Mouse (Mus musculus) embryonic facial prominence, embryonic 12.5 days (tissue): Measurements from ENCODE around the gene Zp3. TPM values are rescaled to one million over a fixed set of nuclear protein-coding genes. Genes with fewer than 3 reads are reported as not detected.
A peak's percentile ranks its signal among the peaks of the same experiment; 100 is the strongest.

ENCODE experiments used
- ATAC-seq: fragments of 200-750 bp; cut with Nextera tagmentation; 2 replicates; pipeline ENCODE4 v1.8.0; 2017; ENCODE audit not compliant: insufficient number of reproducible peaks, insufficient read depth, low FRiP score, low TSS enrichment
- H3K27ac ChIP-seq: fragments of 300-500 bp; sonication (generic); 2 replicates; pipeline ENCODE4 v1.5.1; 2016; ENCODE audit warnings: mild to moderate bottlenecking
- H3K27me3 ChIP-seq: fragments of 300-500 bp; sonication (generic); 2 replicates; pipeline ENCODE4 v1.6.1; 2016; ENCODE audit warnings: mild to moderate bottlenecking, moderate library complexity
- H3K36me3 ChIP-seq: fragments of 300-500 bp; sonication (generic); 2 replicates; pipeline ENCODE4 v1.6.1; 2016; ENCODE audit warnings: mild to moderate bottlenecking
- H3K4me1 ChIP-seq: fragments of 300-500 bp; sonication (generic); 2 replicates; pipeline ENCODE4 v1.6.1; 2016
- H3K4me2 ChIP-seq: fragments of 300-500 bp; sonication (generic); replicated peaks from 2 replicates; pipeline ENCODE4 v1.6.1; 2016; ENCODE audit warnings: mild to moderate bottlenecking, moderate library complexity
- H3K4me3 ChIP-seq: fragments of 300-500 bp; sonication (generic); 2 replicates; pipeline ENCODE4 v1.5.1; 2016; ENCODE audit warnings: mild to moderate bottlenecking
- H3K9ac ChIP-seq: fragments of 300-500 bp; sonication (generic); 2 replicates; pipeline ENCODE4 v1.6.1; 2016; ENCODE audit warnings: mild to moderate bottlenecking, moderate library complexity
- H3K9me3 ChIP-seq: fragments of 300-500 bp; sonication (generic); 2 replicates; pipeline ENCODE4 v1.6.1; 2016; ENCODE audit warnings: mild to moderate bottlenecking, moderate library complexity
- WGBS: fragments of 180-500 bp; shearing (Covaris S2); methylation state at CpG from one replicate; pipeline ENCODE4 v1.1.7; 2016; 5-methylcytosine and 5-hydroxymethylcytosine counted together
- polyA plus RNA-seq: library from polyadenylated mRNA; unstranded; fragments of >200 nt; fragmentation: Nextera tagmentation; extraction: Ambion mirVana; gene quantifications from 2 replicates; pipeline ENCODE4 v1.2.1, GENCODE M21; 2016

The Zp3 gene
- polyA plus RNA-seq, 1 experiment from 2014 or later = 0.12 TPM

DNA sequence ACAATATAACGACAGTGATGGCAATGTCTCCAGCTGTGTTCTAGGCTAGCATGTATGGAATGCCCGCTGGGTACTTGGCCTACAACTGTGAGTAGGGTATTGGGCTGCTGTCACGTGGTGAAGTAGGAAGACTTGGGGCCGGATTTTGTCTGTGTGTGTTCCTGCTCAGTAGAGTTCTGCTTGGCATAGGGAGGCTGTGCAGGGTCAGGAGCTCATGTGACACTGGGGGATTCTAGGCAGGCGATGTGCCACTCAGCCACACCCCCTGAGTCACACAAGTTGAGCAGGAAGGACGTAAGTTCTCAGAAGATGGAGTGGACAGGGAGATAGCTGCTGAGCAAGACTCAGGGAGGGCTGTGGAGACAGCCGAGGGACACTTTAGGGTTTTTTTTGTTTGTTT, 27.8 kb downstream of the Zp3 start:
- Histone ChIP-seq H3K4me1 (peaks cover 8% of the 10 kb centered on the region; the same call in 1 of the 2 replicates), H3K36me3 (peaks cover 31% of the 10 kb centered on the region), H3K4me2 (no peak overlapping the region), H3K9ac (no peak overlapping the region), H3K9me3 (no peaks in the 10 kb centered on the region), H3K4me3 (no peak overlapping the region), H3K27ac (no peak overlapping the region), H3K27me3 (no peaks in the 10 kb centered on the region)
- ATAC-seq = no peak
- WGBS = 79% methylated on average over 7 of the region's 7 CpGs

DNA sequence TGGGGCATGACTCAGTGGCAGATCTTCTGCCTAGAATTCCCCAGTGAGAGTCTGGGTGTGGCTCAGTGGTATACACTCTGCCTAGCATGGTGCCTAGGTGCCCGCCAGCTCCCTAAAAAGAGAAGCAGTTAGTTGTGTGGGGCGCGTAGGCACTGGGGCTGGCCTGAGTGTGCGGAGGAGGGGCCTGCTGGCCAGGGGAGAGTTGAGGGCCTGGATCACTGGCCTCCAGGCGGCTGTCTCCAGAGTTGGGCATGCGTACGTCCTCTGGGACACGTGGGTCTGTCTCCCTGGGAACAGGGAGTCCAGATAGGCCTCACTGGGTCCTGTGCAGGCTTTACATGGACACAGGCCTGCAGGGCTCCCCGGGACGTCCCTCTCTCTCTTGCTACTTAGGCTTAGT, 35.0 kb downstream of the Zp3 start:
- WGBS = 82% methylated on average over 10 of the region's 10 CpGs
- peaks cover 50% of the 10 kb centered on the region for H3K36me3 ChIP-seq
- H3K9me3 ChIP-seq = no peaks in the 10 kb centered on the region
- H3K4me3 ChIP-seq = no peak overlapping the region
- H3K27me3 ChIP-seq = no peaks in the 10 kb centered on the region
- no peak overlapping the region for H3K27ac ChIP-seq
- no peak overlapping the region for H3K9ac ChIP-seq
- peaks cover 10% of the 10 kb centered on the region for H3K4me1 ChIP-seq
- ATAC-seq = no peak
- H3K4me2 ChIP-seq = no peak overlapping the region

DNA sequence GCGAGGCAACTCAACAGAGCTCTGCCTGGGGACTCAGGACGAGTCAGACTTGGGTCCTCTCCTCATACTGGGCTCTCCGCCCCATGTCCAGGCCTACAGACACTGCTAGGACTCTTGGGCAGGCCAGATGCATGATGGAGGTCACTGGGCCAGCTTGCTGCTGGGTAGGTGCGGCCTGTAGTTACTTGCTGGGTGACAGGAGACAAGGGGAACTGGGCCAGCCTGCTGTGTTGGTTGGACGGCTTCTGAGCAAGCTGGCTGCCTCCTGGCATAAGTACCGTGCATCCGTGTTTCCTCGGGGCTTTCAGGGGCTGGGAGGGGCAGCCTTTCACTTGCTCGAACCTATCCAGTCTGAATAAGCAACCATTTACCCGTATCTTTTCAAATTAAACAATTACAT, 35.7 kb downstream of the Zp3 start:
- 0 out of 2 replicates have a peak overlapping the region, but pooled peaks have one; percentile 12 for H3K27ac ChIP-seq
- peaks cover 45% of the 10 kb centered on the region for H3K36me3 ChIP-seq
- no peak overlapping the region for H3K4me3 ChIP-seq
- no peak overlapping the region for H3K4me2 ChIP-seq
- no peaks in the 10 kb centered on the region for H3K9me3 ChIP-seq
- H3K27me3 ChIP-seq = no peaks in the 10 kb centered on the region
- H3K9ac ChIP-seq = no peak overlapping the region
- no peak for ATAC-seq
- H3K4me1 ChIP-seq = peaks cover 10% of the 10 kb centered on the region
- WGBS = 74% methylated on average over 10 of the region's 10 CpGs

DNA sequence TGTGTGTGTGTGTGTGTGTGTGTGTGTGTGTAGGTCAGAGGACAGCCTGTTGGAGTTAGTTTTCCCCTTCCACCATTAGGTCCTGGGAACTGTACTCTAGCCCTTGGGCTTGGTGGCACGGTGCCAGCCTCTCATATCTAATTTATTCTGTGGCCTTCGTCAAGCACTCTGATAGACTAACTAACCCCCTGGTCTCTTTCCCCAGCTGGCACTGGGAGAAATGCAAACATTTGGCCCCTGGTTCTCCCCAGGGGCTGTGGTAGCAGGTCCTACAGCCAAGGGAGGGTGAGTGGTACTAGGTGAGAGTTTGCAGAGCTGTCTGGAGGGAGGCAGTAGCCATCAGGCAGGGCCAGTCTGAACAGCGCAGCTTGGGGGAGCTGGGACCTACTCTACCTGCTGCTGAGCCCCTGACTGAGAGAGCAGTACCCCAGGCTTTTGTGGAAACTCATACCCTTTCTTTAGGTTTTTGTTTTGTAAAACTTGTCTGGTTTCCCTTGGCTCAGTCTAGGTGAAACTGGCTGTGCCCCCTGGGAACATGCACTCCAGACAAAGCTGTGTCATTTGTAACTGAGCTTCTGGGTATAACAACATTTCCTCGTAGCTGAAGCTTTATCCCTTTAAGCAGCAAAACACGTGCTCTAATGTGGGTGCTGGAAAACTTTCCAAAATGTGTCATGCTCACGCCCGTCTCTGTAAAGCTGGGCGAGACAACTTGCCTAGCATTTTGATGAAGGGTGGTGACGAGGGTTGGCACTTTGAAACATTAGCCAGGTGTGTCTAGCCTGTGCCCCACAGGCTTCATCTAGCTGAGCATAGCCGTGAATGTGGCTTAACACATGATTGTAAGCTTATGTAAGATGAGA, 36.3 kb downstream of the Zp3 start:
- Histone ChIP-seq H3K27ac (0 out of 2 replicates have a peak overlapping the region, but pooled peaks have one; percentile 63), H3K9ac (no peak overlapping the region), H3K4me1 (peaks cover 10% of the 10 kb centered on the region), H3K36me3 (peaks cover 42% of the 10 kb centered on the region), H3K27me3 (no peaks in the 10 kb centered on the region), H3K9me3 (no peaks in the 10 kb centered on the region), H3K4me2 (no peak overlapping the region), H3K4me3 (no peak overlapping the region)
- no peak for ATAC-seq
- 67% methylated on average over 10 of the region's 10 CpGs for WGBS

DNA sequence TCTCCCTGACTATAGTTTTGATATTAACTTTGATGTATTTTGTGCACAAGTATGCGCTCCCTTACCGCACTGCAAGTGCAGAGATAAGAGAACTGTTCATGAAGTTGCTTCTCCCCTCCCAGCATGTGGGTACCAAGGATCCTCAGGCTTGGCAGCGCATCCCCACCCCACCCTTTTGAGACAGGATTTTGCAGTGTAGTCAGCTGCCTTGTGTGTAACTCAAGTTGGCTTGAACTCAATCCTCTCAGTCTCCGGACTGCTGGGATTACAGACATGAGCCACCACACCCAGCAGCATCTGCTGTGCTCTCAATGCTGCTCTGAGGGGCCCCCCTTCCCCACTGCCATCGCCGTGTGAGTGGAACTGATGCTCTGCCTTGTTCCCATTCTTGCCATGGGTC, 37.4 kb downstream of the Zp3 start:
- H3K4me3 ChIP-seq = no peak overlapping the region
- H3K4me1 ChIP-seq = peaks cover 10% of the 10 kb centered on the region
- 87% methylated on average over 6 of the region's 6 CpGs for WGBS
- no peaks in the 10 kb centered on the region for H3K9me3 ChIP-seq
- no peak overlapping the region for H3K27ac ChIP-seq
- H3K36me3 ChIP-seq = peaks cover 36% of the 10 kb centered on the region
- no peak for ATAC-seq
- H3K9ac ChIP-seq = no peak overlapping the region
- no peaks in the 10 kb centered on the region for H3K27me3 ChIP-seq
- H3K4me2 ChIP-seq = no peak overlapping the region

DNA sequence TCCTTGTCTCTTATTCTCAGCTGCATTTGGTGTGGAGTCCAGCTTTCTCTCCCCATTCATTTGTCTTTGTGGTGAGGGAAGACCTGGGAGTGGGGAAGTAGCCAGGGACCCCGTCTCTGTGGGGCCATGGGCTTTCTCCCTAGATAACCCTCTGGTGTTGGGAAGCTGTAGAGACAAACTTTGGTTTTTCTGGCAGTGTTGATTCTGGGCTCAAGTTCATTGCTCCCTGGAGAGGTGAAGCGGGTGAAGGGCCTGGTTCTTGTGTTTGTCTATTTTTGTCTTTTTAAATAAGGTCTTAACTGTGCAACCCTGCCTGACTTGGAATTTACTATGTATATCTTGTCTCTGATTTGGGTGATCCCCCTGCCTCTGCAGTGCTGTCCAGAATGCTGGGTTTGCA, 38.8 kb downstream of the Zp3 start:
- peaks cover 25% of the 10 kb centered on the region for H3K36me3 ChIP-seq
- WGBS = 91% methylated on average over 2 of the region's 2 CpGs

DNA sequence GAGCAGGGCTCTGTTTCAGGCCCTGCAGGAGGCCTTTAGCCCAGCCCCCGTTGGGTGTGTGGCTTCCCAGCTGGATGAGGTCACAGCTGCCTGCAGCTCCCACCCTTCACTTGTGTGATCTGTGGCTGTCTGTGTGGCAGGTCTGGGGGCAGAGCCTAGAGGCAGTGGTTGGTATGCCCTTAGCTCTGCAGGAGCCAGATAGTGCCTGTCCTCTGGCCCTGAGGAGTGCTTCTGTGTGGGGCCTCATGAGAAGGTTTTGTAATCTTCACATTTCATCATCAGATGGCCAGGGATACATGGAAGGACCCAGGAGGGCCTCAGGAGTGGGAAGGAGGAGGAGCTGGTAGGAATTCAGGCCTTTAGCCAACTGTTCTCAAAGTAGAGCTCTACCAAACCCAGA, 40.0 kb downstream of the Zp3 start:
- WGBS = 41% methylated on average over 1 of the region's 1 CpGs

More for the DNA sequence above, 38.8 kb downstream of the Zp3 start:
- ATAC-seq = no peak
- no peaks in the 10 kb centered on the region for H3K9me3 ChIP-seq
- H3K4me2 ChIP-seq = no peak overlapping the region
- H3K27ac ChIP-seq = no peak overlapping the region
- H3K9ac ChIP-seq = no peak overlapping the region
- H3K4me3 ChIP-seq = no peak overlapping the region
- peaks cover 10% of the 10 kb centered on the region for H3K4me1 ChIP-seq
- no peaks in the 10 kb centered on the region for H3K27me3 ChIP-seq

DNA sequence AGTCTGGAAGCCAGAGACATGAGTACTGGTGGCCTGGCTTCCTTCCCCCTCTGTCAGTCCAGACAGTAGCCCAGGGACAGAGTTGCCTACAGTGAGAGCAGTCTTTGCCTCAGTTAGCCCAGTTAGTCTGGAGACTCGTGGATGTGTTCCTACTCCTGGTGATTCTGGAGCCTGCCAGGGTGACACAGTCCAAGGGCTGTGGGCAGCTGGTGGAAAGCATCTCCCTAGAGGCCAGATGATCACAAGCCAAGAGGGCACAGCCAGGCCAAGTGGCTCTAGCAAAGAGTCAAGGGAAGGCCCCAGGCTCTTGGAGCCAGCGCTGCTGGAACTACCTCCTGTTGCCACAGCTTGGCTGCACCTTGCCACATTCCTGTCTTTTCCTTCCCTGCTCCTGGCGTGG, 45.8 kb downstream of the Zp3 start:
- Histone ChIP-seq H3K9ac (no peak overlapping the region), H3K36me3 (peaks cover 46% of the 10 kb centered on the region)
- 82% methylated on average over 3 of the region's 3 CpGs for WGBS

More for the DNA sequence above, 40.0 kb downstream of the Zp3 start:
- no peak overlapping the region for H3K4me3 ChIP-seq
- no peak overlapping the region for H3K9ac ChIP-seq
- no peak for ATAC-seq
- H3K4me1 ChIP-seq = peaks cover 10% of the 10 kb centered on the region
- H3K27ac ChIP-seq = no peak overlapping the region
- H3K36me3 ChIP-seq = peaks cover 15% of the 10 kb centered on the region
- H3K9me3 ChIP-seq = no peaks in the 10 kb centered on the region
- no peaks in the 10 kb centered on the region for H3K27me3 ChIP-seq
- no peak overlapping the region for H3K4me2 ChIP-seq

DNA sequence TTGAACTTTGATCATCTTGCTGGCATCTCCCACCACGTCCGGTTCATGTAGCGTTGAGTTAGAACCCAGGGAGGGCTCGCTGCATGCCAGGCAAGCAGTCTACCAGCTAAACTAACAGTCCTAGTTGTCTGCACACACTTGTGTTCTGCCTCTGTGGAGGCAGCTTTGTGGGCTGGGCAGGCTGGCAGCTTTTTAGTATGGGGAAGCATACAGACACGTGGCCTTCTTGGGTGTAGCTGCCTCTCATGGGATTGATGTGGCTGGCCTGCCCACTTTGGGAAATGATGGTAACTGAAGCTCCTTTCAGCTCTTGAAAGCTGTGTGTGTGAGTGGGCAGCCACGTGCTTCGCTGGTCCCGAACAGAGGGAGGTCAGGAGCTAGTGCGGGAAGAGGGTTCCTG, 47.0 kb downstream of the Zp3 start:
- peaks cover 54% of the 10 kb centered on the region for H3K36me3 ChIP-seq
- ATAC-seq = no peak

More for the DNA sequence above, 45.8 kb downstream of the Zp3 start:
- H3K4me2 ChIP-seq = no peak overlapping the region
- H3K27me3 ChIP-seq = no peaks in the 10 kb centered on the region
- no peak for ATAC-seq
- no peaks in the 10 kb centered on the region for H3K9me3 ChIP-seq
- no peak overlapping the region for H3K27ac ChIP-seq
- no peak overlapping the region for H3K4me3 ChIP-seq
- no peaks in the 10 kb centered on the region for H3K4me1 ChIP-seq

DNA sequence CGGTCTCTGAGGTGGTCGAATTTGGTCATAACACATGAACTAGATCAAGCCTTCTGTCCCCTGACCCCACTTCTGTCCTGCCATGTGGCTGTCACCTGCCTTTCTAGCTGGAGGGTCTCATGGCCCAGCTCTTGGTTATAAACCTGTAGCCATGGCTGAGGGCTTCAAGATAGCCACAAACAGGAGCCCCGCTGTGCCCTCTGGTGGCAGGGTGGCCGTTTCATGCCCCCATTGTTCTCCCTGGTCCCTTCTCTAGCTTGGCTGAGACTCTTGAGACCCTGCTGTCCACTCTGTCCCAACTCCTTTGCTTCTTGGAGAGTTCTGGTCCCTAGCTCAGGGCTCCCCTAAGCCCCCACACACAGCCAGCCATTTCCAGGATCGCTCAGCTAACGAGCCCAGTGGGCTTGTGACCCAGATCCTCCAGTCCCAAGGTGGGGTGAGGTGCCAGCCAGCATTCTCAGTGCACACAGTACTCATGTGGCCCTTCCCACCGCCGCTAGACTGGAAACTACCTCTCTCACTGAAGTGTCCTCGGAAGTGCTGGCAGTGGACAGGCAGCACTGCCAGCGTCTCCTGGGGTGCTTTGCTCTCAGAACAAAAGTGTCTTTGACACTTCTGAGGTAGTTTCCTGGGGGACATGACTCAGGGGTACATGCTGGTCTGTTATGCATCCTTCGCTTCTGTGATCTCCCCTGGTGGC, 47.9 kb downstream of the Zp3 start:
- no peak for ATAC-seq
- H3K27ac ChIP-seq = no peak overlapping the region
- no peak overlapping the region for H3K4me3 ChIP-seq
- no peaks in the 10 kb centered on the region for H3K9me3 ChIP-seq
- 79% methylated on average over 11 of the region's 11 CpGs for WGBS
- H3K4me2 ChIP-seq = no peak overlapping the region
- H3K9ac ChIP-seq = no peak overlapping the region
- H3K27me3 ChIP-seq = no peaks in the 10 kb centered on the region
- no peaks in the 10 kb centered on the region for H3K4me1 ChIP-seq
- peaks cover 61% of the 10 kb centered on the region for H3K36me3 ChIP-seq

More for the DNA sequence above, 47.0 kb downstream of the Zp3 start:
- H3K9ac ChIP-seq = no peak overlapping the region
- no peaks in the 10 kb centered on the region for H3K27me3 ChIP-seq
- H3K4me3 ChIP-seq = no peak overlapping the region
- WGBS = 86% methylated on average over 9 of the region's 9 CpGs
- no peak overlapping the region for H3K27ac ChIP-seq
- no peaks in the 10 kb centered on the region for H3K4me1 ChIP-seq
- H3K4me2 ChIP-seq = no peak overlapping the region
- no peaks in the 10 kb centered on the region for H3K9me3 ChIP-seq

DNA sequence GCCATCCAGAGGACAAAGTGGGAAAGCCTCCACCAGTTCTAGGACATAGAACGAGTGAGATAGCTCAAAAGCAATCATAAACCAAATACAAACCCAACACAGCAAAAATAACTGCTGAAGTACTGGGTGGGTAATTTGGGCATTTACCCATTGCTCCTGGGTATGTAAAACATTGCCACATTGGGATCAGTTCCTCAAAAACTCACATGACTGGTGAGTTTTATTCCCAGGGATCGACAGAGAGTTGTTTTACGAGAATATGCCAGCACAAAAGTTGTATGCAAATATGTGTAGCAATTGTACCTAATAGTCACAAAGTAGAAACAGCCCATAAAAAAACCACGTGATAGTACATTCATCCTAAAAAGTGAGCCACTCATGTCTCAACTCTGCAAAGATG, 55.0 kb downstream of the Zp3 start:
- peaks cover 31% of the 10 kb centered on the region for H3K36me3 ChIP-seq
- no peaks in the 10 kb centered on the region for H3K27me3 ChIP-seq
- no peaks in the 10 kb centered on the region for H3K9me3 ChIP-seq
- H3K4me1 ChIP-seq = no peaks in the 10 kb centered on the region
- WGBS = 81% methylated on average over 4 of the region's 4 CpGs
- H3K27ac ChIP-seq = no peak overlapping the region
- no peak overlapping the region for H3K4me3 ChIP-seq
- H3K9ac ChIP-seq = no peak overlapping the region
- H3K4me2 ChIP-seq = no peak overlapping the region
- ATAC-seq = no peak

DNA sequence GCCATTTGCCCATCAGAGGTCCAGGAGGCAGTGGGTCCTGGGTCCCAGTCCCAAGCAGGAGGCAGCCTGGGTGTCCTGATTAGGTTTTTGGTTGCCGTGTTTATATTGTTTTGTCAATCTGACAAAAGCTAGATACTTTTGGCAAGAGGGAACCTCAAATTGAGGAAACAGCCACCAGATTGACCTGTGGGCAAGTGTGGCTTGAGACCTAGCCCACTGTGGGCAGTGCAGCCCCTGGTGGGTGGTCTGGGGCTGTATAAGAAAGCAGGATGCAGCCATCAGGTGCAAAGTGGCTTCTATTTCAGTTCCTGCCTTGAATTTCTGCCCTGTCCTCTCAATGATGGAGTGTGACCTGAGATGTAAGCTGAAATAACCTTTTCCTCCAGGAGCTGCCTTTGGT, 55.4 kb downstream of the Zp3 start:
- WGBS = 76% methylated on average over 1 of the region's 1 CpGs

More for the DNA sequence above, 55.4 kb downstream of the Zp3 start:
- H3K4me1 ChIP-seq = no peaks in the 10 kb centered on the region
- no peaks in the 10 kb centered on the region for H3K27me3 ChIP-seq
- no peak overlapping the region for H3K4me2 ChIP-seq
- no peak overlapping the region for H3K4me3 ChIP-seq
- no peak overlapping the region for H3K27ac ChIP-seq
- H3K9me3 ChIP-seq = no peaks in the 10 kb centered on the region
- H3K36me3 ChIP-seq = peaks cover 27% of the 10 kb centered on the region
- no peak overlapping the region for H3K9ac ChIP-seq
- no peak for ATAC-seq
